Comparison of ENCODE assay signal across 9 mouse cellular contexts in the genomic region with DNA sequence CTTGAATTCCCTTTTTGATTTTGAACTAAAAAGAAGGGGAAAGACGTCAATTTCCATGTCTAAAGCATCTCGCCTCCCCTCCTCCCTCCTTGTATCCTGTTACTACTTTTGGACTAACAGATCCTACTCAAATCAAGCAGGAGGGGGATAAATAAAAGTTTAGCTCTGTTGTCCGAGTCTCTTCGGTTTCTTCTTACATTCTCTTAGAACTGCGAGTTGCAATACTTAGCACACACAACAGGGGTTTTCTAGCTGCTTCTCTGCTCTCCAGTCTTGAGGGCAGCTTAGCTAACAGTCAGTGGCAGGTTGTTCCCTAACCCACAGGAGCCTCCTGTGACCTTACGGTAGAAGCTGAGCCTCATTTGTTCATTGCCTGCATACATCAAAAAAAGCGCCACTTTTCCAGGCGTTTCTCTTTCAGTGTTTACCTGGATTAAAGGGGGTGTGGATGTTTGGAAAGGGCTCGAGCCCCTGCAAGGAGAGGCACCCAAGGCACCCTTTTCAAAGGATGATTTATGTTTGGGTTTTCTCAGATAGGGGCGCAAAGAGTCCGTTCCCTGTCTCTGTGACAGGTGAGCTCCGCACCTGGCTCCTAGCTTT.
DNase-seq lines count a peak whose midpoint lies in the region; ATAC-seq and TF ChIP-seq lines count a peak whose summit lies in the region.
"Had no signal": no experiment of that assay in that cellular context is flagged by ENCODE, and none has a peak within 500 bp of the region (broad histone marks: within the 10 kb centered on the region; RNA-seq: fewer than 3 reads in every experiment).

No protein-coding gene starts in this region.

- peak overlapping the region; percentile 68 for H3K9ac ChIP-seq in heart, embryonic 15.5 days
- H3K9ac ChIP-seq in limb, embryonic 13.5 days = peak overlapping the region; percentile 67

- peak overlapping the region; percentile 66 for H3K4me2 ChIP-seq in heart, embryonic 15.5 days
- H3K4me2 ChIP-seq in limb, embryonic 13.5 days (replicated peaks) = peak overlapping the region; percentile 68
- peak overlapping the region; percentile 83 for H3K4me2 ChIP-seq in myocyte (ENCODE audit: low read depth)

- DNase-seq in heart, adult 11 months = peak; percentile 96
- no peak for DNase-seq in heart, postnatal 25 days (ENCODE audit: low spot score)
- DNase-seq in ovary, postnatal 10 days (ENCODE audit: low spot score) = no peak

- H3K9me3 ChIP-seq in heart, embryonic 15.5 days (replicated peaks) = no peaks in the 10 kb centered on the region
- no peaks in the 10 kb centered on the region for H3K9me3 ChIP-seq in limb, embryonic 13.5 days

- H3K79me2 ChIP-seq in myocyte (ENCODE audit: control insufficient read depth, insufficient read depth) = no peaks in the 10 kb centered on the region

- no peaks in the 10 kb centered on the region for H3K36me3 ChIP-seq in heart, embryonic 15.5 days
- no peaks in the 10 kb centered on the region for H3K36me3 ChIP-seq in limb, embryonic 13.5 days
- H3K36me3 ChIP-seq in myocyte (ENCODE audit: control insufficient read depth, insufficient read depth) = no peaks in the 10 kb centered on the region

- H3K27ac ChIP-seq in heart, embryonic 15.5 days = peak overlapping the region; percentile 97
- H3K27ac ChIP-seq in limb, embryonic 13.5 days = peak overlapping the region; percentile 95

- no peak overlapping the region for H3ac ChIP-seq in myocyte (ENCODE audit: control insufficient read depth, insufficient read length)

- ATAC-seq in common myeloid progenitor, adult 5-6 weeks (replicated peaks; ENCODE audit: low read depth, poor library complexity, severe bottlenecking) = peak; percentile 50; the same call in 1 of the 2 replicates
- no peak for ATAC-seq in heart, embryonic 15.5 days (replicated peaks; ENCODE audit: insufficient number of reproducible peaks, insufficient read depth, low FRiP score, low read depth)
- ATAC-seq in limb, embryonic 13.5 days (ENCODE audit: low FRiP score, low read depth) = peak; percentile 6; the same call in 1 of the 2 replicates
- no peak for ATAC-seq in megakaryocyte-erythroid progenitor cell, adult 5-6 weeks (replicated peaks; ENCODE audit: low FRiP score, low TSS enrichment, poor library complexity, severe bottlenecking)

- H3K4me3 ChIP-seq in heart, embryonic 15.5 days = peak overlapping the region; percentile 61
- H3K4me3 ChIP-seq in limb, embryonic 13.5 days = peak overlapping the region; percentile 50
- peak overlapping the region; percentile 38 for H3K4me3 ChIP-seq in myocyte

- intact Hi-C loops in heart, postnatal 25 days (cut with DNase I) = loop anchor here (2.0 to 10.0 kb wide), 4 partner anchors 121 to 713 kb away; no protein-coding TSS in a partner anchor

- WGBS in heart, embryonic 15.5 days = 14% methylated on average over 12 of the region's 12 CpGs
- 9% methylated on average over 12 of the region's 12 CpGs for WGBS in limb, embryonic 13.5 days

- peaks cover 17% of the 10 kb centered on the region for H3K4me1 ChIP-seq in heart, embryonic 15.5 days (replicated peaks)
- H3K4me1 ChIP-seq in limb, embryonic 13.5 days = peaks cover 49% of the 10 kb centered on the region

- peak; percentile 29 for TF ChIP-seq POLR2A in myocyte (IDR thresholded peaks at IDR 0.05; ENCODE audit: insufficient read length, low read depth)

- H3K27me3 ChIP-seq in heart, embryonic 15.5 days = peaks cover 17% of the 10 kb centered on the region; the same call in 1 of the 2 replicates
- peaks cover 24% of the 10 kb centered on the region for H3K27me3 ChIP-seq in limb, embryonic 13.5 days
- H3K27me3 ChIP-seq in myocyte (ENCODE audit: control insufficient read depth, insufficient read depth, insufficient read length) = no peaks in the 10 kb centered on the region
- H3K27me3 ChIP-seq: Patski had no signal

TF ChIP-seq in myocyte, 11 proteins besides CTCF, POLR2A, EP300 and RAD21:
- TF ChIP-seq USF1 (IDR thresholded peaks at IDR 0.05; ENCODE audit: low read depth) (no peak), MYOG (IDR thresholded peaks at IDR 0.05; ENCODE audit: control insufficient read depth in 1 of 3, insufficient read depth in 1 of 3, insufficient read length in 2 of 3, low read depth in 2 of 3) (no peak), SRF (IDR thresholded peaks at IDR 0.05; ENCODE audit: control insufficient read depth, insufficient read length, low read depth) (no peak), TCF3 (IDR thresholded peaks at IDR 0.05; ENCODE audit: insufficient read length, low read depth) (no peak), CEBPB (IDR thresholded peaks at IDR 0.05; ENCODE audit: insufficient read depth, poor library complexity, severe bottlenecking) (no peak), REST (IDR thresholded peaks at IDR 0.05; ENCODE audit: insufficient read depth, insufficient read length) (no peak)

Comparison
In these comparisons a context has a peak if more than half of its experiments do, and no peak if none do; other contexts are left out.
1. ATAC-seq: peak in common myeloid progenitor, adult 5-6 weeks (single experiment) and limb, embryonic 13.5 days (single experiment); none in heart, embryonic 15.5 days (single experiment) and megakaryocyte-erythroid progenitor cell, adult 5-6 weeks (single experiment).
2. Peak in every context shown above with its lines, with median percentiles within 50 percentile points of each other: H3K4me2 ChIP-seq and H3K4me3 ChIP-seq.